Mouse (Mus musculus) liver (tissue): ENCODE results near the gene Lhfpl3.
"Not testable (repeated sequence)": the region's sequence is repeated elsewhere in the genome, so short reads cannot be mapped to it uniquely, and the experiment has no call there.

Source experiments
- DNase-seq: peaks from one replicate; pipeline ENCODE4 v3.0.0-alpha.2; 2020; ENCODE audit warnings: mixed read lengths

Lhfpl3 gene

DNA sequence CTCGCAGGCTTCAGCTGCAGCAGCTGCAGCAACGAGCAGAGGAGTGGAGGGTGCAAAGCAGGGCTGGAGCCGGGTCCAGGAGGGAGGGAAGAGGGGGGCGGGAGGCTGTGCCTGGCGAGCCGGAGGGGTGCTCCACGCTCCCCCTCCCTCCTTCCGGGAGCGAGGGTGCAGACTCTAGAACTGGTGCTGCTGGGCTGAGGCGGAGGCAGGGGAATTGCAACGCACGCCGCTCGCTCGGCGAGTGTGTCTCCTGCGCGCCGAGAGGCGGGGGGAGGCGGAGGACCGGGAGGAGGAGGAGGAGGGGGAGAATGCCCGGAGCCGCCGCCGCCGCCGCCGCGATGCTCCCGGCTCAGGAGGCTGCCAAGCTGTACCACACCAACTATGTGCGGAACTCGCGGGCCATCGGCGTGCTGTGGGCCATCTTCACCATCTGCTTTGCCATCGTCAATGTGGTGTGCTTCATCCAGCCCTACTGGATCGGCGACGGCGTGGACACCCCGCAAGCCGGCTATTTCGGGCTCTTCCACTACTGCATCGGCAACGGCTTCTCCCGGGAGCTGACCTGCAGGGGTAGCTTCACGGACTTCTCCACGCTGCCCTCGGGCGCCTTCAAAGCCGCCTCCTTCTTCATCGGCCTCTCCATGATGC, at the start of gene Lhfpl3:
Gene Lhfpl3, plus strand, starts transcription at position 175 of the 648 bp plus-strand sequence.
- DNase-seq, result peak; percentile 8

DNA sequence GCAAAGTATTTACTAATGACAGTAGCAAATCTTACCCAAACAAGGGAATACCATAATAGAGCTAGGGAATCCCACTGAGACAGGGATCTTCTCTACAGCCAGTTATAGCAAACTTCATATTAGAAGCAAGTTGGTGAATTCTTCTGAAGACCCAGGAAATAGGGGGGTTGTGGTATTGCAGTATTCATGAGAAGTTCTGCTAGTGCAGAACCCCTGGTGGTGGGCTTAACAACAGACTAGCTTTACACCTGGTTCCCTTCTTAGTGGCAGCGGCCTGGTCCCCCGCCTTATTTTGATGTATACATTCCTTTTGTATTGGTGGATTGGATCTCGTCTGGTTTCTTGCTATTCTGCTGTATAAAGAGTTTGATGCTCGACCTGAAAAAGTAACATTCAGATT, 39.6 kb upstream of the Lhfpl3 start:
- DNase-seq, result not testable (repeated sequence)

DNA sequence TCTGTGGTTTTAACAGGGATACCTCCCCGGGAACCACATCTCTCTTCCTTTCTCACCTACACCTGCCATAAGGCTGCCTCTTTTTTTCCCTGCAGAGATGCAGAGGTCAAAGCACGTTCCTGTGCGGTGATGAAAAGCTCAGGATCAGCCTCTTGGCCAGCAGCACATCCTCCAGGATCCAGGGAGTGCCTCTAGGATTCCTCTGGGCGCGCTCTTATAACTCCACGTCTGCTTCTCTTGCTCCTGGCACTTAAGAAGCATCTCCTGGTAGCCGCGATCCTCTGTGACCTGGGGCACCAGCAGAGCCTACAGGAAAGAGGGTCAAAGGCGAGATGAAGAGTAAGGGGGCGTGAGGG, 352 bp upstream of the Lhfpl3 start:
- no peak for DNase-seq

DNA sequence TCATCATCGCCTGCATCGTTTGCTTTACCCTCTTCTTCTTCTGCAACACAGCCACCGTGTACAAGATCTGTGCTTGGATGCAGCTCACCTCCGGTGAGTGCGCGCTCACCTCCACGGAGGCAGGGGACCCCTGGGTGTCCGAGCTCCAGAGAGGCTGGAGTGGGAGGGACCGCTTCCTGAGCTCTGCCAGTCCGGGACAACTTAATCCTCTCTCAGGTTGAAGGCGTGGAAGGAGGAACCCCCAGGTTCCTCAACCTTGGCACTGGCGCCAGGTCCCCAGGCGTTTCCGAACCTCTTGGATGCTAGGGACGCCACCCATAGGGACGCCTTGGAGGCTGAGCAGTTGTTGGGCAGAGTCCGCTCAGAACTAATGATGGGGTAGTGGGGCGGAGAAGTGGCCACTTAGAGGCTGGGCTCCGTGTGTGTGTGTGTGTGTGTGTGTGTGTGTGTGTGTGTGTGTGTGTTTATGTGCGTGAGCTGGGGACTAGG, 718 bp downstream of the Lhfpl3 start:
- DNase-seq, result no peak

- DNase-seq, result no peak
Measured at GRCm38 (mm10) chr5:22747305-22747704, 1.4 kb downstream of the Lhfpl3 start.

DNA sequence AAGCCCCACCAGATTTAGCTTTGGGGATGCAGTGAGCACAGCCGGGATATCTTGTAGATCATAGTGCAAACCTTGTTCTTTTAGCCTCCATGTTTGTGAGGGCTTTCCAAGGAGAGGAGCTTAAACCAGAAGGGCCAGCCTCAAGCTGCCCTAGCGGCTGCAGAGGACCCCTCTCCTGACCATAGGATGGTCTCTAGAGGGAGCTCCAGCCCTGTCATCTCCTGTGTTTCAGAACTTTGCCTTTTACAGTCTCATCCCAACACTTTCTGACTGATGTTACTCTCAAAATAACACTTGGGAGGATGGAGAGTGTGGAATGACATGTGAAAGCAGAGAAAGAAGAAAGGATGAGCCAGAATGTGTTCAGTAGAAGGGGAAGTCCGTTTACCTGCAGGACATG, 11.4 kb downstream of the Lhfpl3 start:
- no peak for DNase-seq

DNA sequence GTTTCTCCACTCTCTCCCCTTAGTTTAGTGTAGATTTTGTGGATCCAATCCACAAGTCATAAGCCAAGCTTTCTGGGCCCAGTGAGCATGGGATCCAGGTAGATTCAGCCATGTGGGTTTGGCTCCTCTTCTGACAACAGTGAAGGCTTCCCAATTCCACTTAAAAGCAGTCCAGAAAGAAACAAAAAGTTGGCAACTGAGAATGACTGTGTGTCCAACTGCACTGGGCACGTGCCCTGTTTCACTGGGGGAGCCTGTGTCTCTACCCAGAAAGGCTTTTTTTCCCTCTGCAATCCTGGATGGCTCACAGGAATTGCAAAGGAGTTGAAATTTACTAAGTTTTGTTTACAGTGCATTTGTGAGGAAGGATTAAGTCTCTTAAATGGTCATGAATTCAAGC, 24.9 kb downstream of the Lhfpl3 start:
- no peak for DNase-seq

DNA sequence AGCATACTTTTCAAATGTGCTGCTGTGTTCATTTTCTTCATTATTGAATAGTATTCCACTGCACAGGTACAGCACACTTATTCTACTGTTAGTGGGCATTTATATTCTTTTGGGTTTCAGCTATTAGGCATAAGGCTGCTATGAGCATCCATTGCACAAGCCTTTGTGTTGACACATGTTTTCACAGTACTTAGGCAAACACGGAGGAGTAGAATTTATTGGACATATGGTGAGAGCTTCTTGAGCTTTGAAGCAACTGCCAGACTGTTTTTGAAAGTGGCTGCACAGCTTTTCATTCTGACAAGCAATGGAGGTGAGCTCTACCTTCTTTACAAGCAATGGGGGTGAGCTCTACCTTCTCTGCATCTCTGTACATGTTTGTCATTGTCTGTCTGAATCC, 49.5 kb downstream of the Lhfpl3 start:
- DNase-seq, result no peak

DNA sequence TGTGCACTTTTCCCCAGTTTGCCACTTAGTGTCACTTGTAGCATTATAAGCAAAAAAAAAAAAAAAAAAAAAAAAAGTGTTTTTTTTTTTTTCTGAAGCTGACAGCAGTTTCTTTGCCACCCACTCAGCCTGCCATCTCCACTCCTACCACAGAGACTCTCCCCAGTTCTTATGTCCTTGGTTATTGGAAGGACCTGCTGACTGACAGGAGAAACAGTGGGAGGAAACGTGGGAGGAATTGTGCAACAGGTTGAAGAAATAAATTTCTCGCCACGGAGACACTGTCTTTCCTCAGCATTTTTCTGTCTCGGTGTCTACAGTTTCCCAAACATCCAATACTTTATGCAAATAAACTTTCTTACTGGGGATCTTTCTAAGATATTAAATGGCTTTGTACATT, 67.6 kb downstream of the Lhfpl3 start:
- no peak for DNase-seq

- DNase-seq, result no peak
Measured at GRCm38 (mm10) chr5:22829822-22830450, 84.1 kb downstream of the Lhfpl3 start.

DNA sequence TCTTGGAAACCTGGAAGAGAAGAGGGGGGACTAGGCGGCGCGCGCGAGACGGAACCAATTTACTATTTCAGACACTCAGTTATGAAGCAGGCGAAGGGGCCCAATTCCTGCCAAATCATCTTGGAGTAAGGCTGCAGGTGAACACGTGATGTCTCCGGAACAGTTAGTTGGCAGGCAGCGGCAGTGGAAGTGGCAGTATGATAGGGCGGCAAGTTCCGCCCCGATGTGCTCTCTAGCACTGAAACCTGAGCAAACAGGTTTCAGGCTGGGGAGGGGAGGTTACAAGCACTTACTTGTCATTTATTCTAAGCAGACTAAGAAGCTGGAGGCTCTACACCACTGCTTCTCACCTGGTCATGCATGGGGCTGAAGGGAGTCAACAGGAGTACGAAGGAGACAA, 105.7 kb downstream of the Lhfpl3 start:
- no peak for DNase-seq

DNA sequence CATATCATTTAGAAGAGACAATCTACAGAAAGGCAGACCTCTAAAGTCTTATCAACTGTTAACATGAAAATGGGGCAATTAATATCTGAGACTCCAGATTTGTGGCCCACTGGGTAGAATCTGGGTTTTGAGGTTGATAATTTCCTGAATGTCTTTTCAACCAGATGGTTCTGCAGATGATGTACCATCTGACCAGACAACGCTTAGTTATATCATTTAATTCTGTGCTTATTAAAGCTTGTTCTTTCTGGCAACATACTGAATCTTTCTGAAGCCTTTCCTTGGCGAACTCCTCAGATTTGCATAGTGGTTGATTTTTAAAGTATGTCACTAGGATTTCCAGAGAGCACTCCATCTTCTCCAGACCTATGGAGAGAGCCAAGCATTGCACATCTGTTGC, 107.6 kb downstream of the Lhfpl3 start:
- DNase-seq, result no peak

DNA sequence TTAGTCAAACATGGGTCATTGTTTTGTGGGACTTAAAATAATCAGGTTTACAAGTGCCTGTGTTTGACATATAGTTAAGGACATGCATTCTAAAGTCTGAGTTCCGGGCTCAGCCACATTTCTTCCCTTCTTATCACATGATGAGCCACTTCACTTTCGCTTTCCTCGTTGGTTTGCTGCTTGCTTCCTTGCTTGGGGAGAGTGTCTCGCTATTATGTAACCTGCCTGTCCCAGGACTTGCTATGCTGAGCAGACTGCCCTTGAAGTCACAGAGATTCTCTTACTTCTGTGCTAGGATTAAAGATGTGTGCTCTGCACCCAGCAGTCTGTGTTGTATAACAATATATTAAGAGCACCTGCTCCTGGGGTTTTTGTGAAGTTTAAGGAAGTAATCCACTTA, 110.6 kb downstream of the Lhfpl3 start:
- DNase-seq, result no peak

GRCm38 (mm10) chr5:22861399-22861798, 115.5 kb downstream of the Lhfpl3 start:
- DNase-seq, result no peak

DNA sequence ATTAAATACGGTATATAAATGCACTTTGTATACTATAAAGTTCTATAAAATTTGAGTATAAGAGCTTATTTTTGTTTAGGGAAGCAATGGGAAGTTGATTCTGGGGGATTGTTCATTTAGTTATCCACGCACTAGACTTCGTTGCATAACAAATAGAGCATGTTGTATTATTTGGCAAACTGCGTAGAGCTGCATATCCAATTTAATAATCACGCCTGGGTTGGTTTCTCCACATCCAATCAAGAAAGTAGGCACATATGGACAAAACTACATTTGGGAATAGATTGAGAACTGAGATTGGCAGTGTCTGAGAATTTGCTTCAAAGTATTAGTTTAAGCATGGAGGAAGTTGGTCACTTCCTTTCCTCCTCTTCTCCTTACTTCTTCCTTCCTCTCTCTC, 123.2 kb downstream of the Lhfpl3 start:
- DNase-seq, result no peak

- no peak for DNase-seq
Measured at GRCm38 (mm10) chr5:22872417-22872816, 126.6 kb downstream of the Lhfpl3 start.

GRCm38 (mm10) chr5:22888345-22888744, 142.5 kb downstream of the Lhfpl3 start:
- DNase-seq, result no peak

GRCm38 (mm10) chr5:22889481-22889880, 143.6 kb downstream of the Lhfpl3 start:
- no peak for DNase-seq

DNA sequence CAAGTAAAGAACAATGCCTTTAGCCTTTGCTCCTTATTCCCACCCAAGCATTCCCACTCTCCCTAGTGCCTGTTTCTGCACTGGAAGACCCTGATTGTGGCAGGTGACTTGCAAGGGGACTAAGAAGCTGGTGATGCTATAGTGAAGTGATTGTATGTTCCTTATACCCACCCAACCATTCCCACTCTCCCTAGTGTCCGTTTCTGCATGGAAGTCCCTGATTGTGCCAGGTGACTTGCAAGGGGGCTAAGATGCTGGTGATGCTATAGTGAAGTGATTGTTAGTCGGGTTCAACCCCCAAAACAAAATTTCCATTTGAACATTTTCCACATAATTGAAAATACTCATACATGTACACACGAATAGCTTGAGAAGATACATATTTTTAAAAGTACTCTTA, 151.4 kb downstream of the Lhfpl3 start:
- DNase-seq, result no peak

DNA sequence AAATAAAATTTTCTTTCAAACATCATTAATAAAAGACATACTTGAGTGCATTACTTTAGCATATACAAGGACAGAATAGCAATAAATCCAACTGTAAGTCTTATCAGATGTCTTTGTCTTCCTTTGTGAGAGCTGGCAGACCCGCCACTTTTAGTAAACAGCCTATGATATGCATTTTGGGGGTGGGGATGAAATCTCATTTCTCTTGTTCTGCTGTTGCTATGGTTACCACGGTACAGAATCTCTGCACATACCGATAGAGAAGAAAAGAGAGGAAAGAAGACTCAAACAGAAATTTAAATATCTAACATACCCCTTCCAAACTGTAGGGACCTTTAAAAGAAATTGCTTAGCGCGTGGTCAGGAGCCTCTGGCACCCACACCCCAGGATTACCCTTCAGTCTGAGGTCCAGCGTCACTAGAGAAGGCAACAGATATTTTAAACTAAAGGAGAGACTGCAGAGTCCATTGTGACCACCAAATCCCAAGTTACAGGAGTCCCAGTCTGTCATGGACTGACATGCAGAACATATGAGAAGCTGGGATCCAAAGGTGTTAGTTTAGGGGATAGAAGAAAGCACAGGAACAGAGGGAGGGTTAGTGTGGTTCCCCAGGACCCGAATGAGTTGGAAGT, 151.9 kb downstream of the Lhfpl3 start:
- DNase-seq, result no peak

- no peak for DNase-seq
Measured at GRCm38 (mm10) chr5:22898593-22898992, 152.7 kb downstream of the Lhfpl3 start.

GRCm38 (mm10) chr5:22899913-22900312, 154.1 kb downstream of the Lhfpl3 start:
- no peak for DNase-seq

DNA sequence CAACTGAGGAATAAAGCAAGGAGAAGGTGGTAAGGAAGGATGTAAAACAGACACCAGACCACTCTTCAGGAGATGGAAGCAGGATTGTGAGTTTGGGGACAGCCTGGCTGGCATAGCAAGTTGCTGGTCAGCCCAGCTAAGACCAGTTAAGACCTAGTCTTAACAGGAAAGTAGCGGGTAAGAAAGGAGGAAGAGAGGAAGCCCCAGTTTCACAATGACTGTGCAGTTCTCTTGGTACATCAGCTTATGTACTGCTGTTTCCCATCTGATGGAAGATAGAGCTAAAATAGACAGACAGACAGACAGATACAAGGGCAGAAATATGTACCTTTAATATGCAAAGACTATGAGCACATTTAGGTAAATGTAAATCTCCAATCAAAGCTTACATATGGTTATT, 171.3 kb downstream of the Lhfpl3 start:
- no peak for DNase-seq

GRCm38 (mm10) chr5:22926171-22926570, 180.3 kb downstream of the Lhfpl3 start:
- DNase-seq, result no peak
